In genomic region chr11:12025392-12025755, GRCm38 (mm10) we compare ENCODE assay signal across 8 mouse cellular contexts. TPM values are rescaled to one million over a fixed set of nuclear protein-coding genes. Genes with fewer than 3 reads are reported as not detected.
A peak's percentile ranks its signal among the peaks of the same experiment; 100 is the strongest.
DNase-seq lines count a peak whose midpoint lies in the region; ATAC-seq lines count a peak whose summit lies in the region.

No protein-coding gene starts in this region.

- H3K27ac ChIP-seq in kidney, embryonic 14.5 days (ENCODE audit: low read depth, low read length): no peak overlapping the region
- H3K27ac ChIP-seq in embryonic facial prominence, embryonic 11.5 days (replicated peaks; ENCODE audit: low read depth, low read length): no peak overlapping the region
- H3K27ac ChIP-seq in hindbrain, embryonic 11.5 days (ENCODE audit: low read depth, low read length): no peak overlapping the region
- H3K27ac ChIP-seq in midbrain, embryonic 11.5 days (ENCODE audit: low read depth, low read length): no peak overlapping the region

- peaks cover 77% of the 10 kb centered on the region for H3K27me3 ChIP-seq in kidney, embryonic 14.5 days (ENCODE audit: control insufficient read depth, insufficient read depth, low read length)
- H3K27me3 ChIP-seq in embryonic facial prominence, embryonic 11.5 days (ENCODE audit: control insufficient read depth, insufficient read depth, low read length): peaks cover 54% of the 10 kb centered on the region
- peaks cover 69% of the 10 kb centered on the region for H3K27me3 ChIP-seq in hindbrain, embryonic 11.5 days (ENCODE audit: control insufficient read depth, insufficient read depth, low read length)
- H3K27me3 ChIP-seq in midbrain, embryonic 11.5 days (ENCODE audit: control insufficient read depth, insufficient read depth, low read length): peaks cover 94% of the 10 kb centered on the region

- peak; percentile 67 for ATAC-seq in kidney, embryonic 14.5 days (ENCODE audit: low FRiP score, low TSS enrichment)
- peak; percentile 39 for ATAC-seq in embryonic facial prominence, embryonic 11.5 days (replicated peaks; ENCODE audit: insufficient number of reproducible peaks, low FRiP score, low TSS enrichment, low read depth)
- peak; percentile 80 for ATAC-seq in hindbrain, embryonic 11.5 days (ENCODE audit: low FRiP score)
- ATAC-seq in midbrain, embryonic 11.5 days (ENCODE audit: low FRiP score): peak; percentile 71

- H3K9me3 ChIP-seq in kidney, embryonic 14.5 days (ENCODE audit: control insufficient read depth, low read length): peaks cover 42% of the 10 kb centered on the region
- H3K9me3 ChIP-seq in embryonic facial prominence, embryonic 11.5 days (replicated peaks; ENCODE audit: control insufficient read depth, low read length): peaks cover 25% of the 10 kb centered on the region
- peaks cover 16% of the 10 kb centered on the region for H3K9me3 ChIP-seq in hindbrain, embryonic 11.5 days (ENCODE audit: control insufficient read depth, low read length)
- peaks cover 25% of the 10 kb centered on the region for H3K9me3 ChIP-seq in midbrain, embryonic 11.5 days (ENCODE audit: control insufficient read depth, low read length)

- H3K9ac ChIP-seq in kidney, embryonic 14.5 days (ENCODE audit: low read depth, low read length): no peak overlapping the region
- no peak overlapping the region for H3K9ac ChIP-seq in embryonic facial prominence, embryonic 11.5 days (replicated peaks; ENCODE audit: low read length)
- H3K9ac ChIP-seq in hindbrain, embryonic 11.5 days (ENCODE audit: low read depth, low read length): no peak overlapping the region
- no peak overlapping the region for H3K9ac ChIP-seq in midbrain, embryonic 11.5 days (ENCODE audit: low read length)

- H3K4me2 ChIP-seq in kidney, embryonic 14.5 days (replicated peaks; ENCODE audit: low read depth, low read length): no peak overlapping the region
- H3K4me2 ChIP-seq in embryonic facial prominence, embryonic 11.5 days (ENCODE audit: low read depth, low read length): no peak overlapping the region; the same call in 1 of the 2 replicates
- H3K4me2 ChIP-seq in hindbrain, embryonic 11.5 days (replicated peaks; ENCODE audit: low read depth, low read length): peak overlapping the region; percentile 47
- H3K4me2 ChIP-seq in midbrain, embryonic 11.5 days: peak overlapping the region; percentile 44

- peaks cover 30% of the 10 kb centered on the region; the same call in 1 of the 2 replicates for H3K36me3 ChIP-seq in kidney, embryonic 14.5 days (ENCODE audit: control insufficient read depth, insufficient read depth, low read length)
- H3K36me3 ChIP-seq in embryonic facial prominence, embryonic 11.5 days (replicated peaks; ENCODE audit: control insufficient read depth, insufficient read depth, low read depth, low read length): peaks cover 8% of the 10 kb centered on the region
- peaks cover 7% of the 10 kb centered on the region; the same call in 1 of the 2 replicates for H3K36me3 ChIP-seq in hindbrain, embryonic 11.5 days (ENCODE audit: control insufficient read depth, insufficient read depth, low read length)
- peaks cover 21% of the 10 kb centered on the region; the same call in 1 of the 2 replicates for H3K36me3 ChIP-seq in midbrain, embryonic 11.5 days (ENCODE audit: control insufficient read depth, insufficient read depth, low read length)

- no peaks in the 10 kb centered on the region for H3K4me1 ChIP-seq in kidney, embryonic 14.5 days (ENCODE audit: control insufficient read depth, insufficient read depth, low read length)
- no peaks in the 10 kb centered on the region; the same call in 1 of the 2 replicates for H3K4me1 ChIP-seq in embryonic facial prominence, embryonic 11.5 days (ENCODE audit: control insufficient read depth, insufficient read depth, low read length)
- H3K4me1 ChIP-seq in hindbrain, embryonic 11.5 days (replicated peaks; ENCODE audit: control insufficient read depth, insufficient read depth, low read length): no peaks in the 10 kb centered on the region
- no peaks in the 10 kb centered on the region; the same call in 1 of the 2 replicates for H3K4me1 ChIP-seq in midbrain, embryonic 11.5 days (ENCODE audit: control insufficient read depth, insufficient read depth, low read length)

- WGBS in kidney, embryonic 14.5 days: 67% methylated on average over 32 of the region's 32 CpGs
- WGBS in embryonic facial prominence, embryonic 11.5 days: 51% methylated on average over 32 of the region's 32 CpGs
- WGBS in hindbrain, embryonic 11.5 days: 60% methylated on average over 32 of the region's 32 CpGs
- whole genome bisulfite sequencing in midbrain, embryonic 11.5 days: 50% methylated on average over 32 of the region's 32 CpGs

- no peak overlapping the region for H3K4me3 ChIP-seq in kidney, embryonic 14.5 days (ENCODE audit: low read length)
- no peak overlapping the region for H3K4me3 ChIP-seq in embryonic facial prominence, embryonic 11.5 days (ENCODE audit: low read depth, low read length)
- H3K4me3 ChIP-seq in hindbrain, embryonic 11.5 days (ENCODE audit: low read depth, low read length): no peak overlapping the region
- peak overlapping the region; percentile 25; the same call in 1 of the 2 replicates for H3K4me3 ChIP-seq in midbrain, embryonic 11.5 days (ENCODE audit: low read depth, low read length)

- no peak for DNase-seq in kidney, postnatal 10 days
- DNase-seq in embryonic facial prominence, embryonic 11.5 days (ENCODE audit: low spot score): no peak
- DNase-seq in hindbrain, embryonic 11.5 days (ENCODE audit: low spot score): no peak
- no peak for DNase-seq in midbrain, embryonic 11.5 days (ENCODE audit: low spot score, missing footprints)
- no peak for DNase-seq in urinary bladder, postnatal 4 days (ENCODE audit: low spot score in 2 of 2)
- DNase-seq in cerebellum, postnatal 4 days (ENCODE audit: low spot score in 2 of 2): no peak
- DNase-seq in urinary bladder, adult 2 months (ENCODE audit: low spot score): no peak

RNA-seq across cellular contexts. Expression of gene Grb10, which starts 13.1 kb away (rescaled TPM):
- polyA plus RNA-seq in kidney, embryonic 14.5 days (2014; fragmentation: Nextera tagmentation; extraction: Ambion mirVana): 228 and 307 TPM in 2 replicates
- polyA plus RNA-seq in embryonic facial prominence, embryonic 11.5 days (2014; fragmentation: Nextera tagmentation; extraction: Ambion mirVana): 228 and 230 TPM in 2 replicates
- 158 and 267 TPM in 2 replicates for polyA plus RNA-seq in hindbrain, embryonic 11.5 days (2014; fragmentation: Nextera tagmentation; extraction: Ambion mirVana)
- 133 and 144 TPM in 2 replicates for polyA plus RNA-seq in midbrain, embryonic 11.5 days (2014; fragmentation: Nextera tagmentation; extraction: Ambion mirVana)
- polyA plus RNA-seq in urinary bladder, adult 2 months (2012; rRNA removed): 38.2 and 39.6 TPM in 2 replicates

Comparison
In these comparisons a context has a peak if more than half of its experiments do, and no peak if none do; other contexts are left out.
1. H3K4me2 ChIP-seq: peak in hindbrain, embryonic 11.5 days (single experiment) and midbrain, embryonic 11.5 days (single experiment); none in kidney, embryonic 14.5 days (single experiment) and embryonic facial prominence, embryonic 11.5 days (single experiment).
2. Peak in every context shown above with its lines, with median percentiles within 50 percentile points of each other: ATAC-seq.